In the genomic region with DNA sequence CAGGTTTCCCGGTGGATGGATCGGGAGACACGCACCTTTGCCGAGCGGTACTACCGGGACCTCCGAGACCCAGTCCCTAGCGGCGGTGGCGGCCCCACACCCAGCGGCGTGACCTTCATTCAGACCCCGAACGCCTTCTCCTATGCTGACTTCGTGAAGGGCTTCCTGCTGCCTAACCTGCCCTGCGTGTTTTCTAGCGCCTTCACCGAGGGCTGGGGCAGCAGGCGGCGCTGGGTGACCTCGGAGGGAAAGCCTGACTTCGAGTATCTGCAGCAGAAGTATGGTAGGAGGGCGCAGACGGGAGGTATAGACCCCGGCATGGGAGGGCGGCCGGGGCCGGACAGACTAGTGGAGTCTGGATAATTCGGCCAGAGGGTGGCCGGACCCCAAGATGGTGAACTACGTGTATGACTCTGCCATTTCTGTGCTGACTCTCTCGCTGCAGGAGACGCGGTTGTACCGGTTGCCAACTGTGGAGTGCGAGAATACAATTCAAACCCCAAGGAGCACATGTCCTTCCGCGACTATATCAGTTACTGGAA, we compare ENCODE assay signal across 7 mouse cellular contexts. TPM values are rescaled to one million over a fixed set of nuclear protein-coding genes. Genes with fewer than 3 reads are reported as not detected.
DNase-seq lines count a peak whose midpoint lies in the region; ATAC-seq lines count a peak whose summit lies in the region.

No protein-coding gene starts in this region.

- H3K9me3 ChIP-seq in embryonic facial prominence, embryonic 15.5 days (replicated peaks): no peaks in the 10 kb centered on the region
- no peaks in the 10 kb centered on the region for H3K9me3 ChIP-seq in midbrain, embryonic 12.5 days

- peak; percentile 51 for ATAC-seq in embryonic facial prominence, embryonic 15.5 days (ENCODE audit: insufficient number of reproducible peaks, low FRiP score, low TSS enrichment, low read depth)
- peak; percentile 73 for ATAC-seq in midbrain, embryonic 12.5 days (ENCODE audit: low FRiP score, low read depth)

- DNase-seq in kidney, postnatal 10 days: peak; percentile 63
- DNase-seq in kidney, postnatal 4 days: no peak
- DNase-seq in NIH3T3 (ENCODE audit: low read depth): peak; percentile 52
- DNase-seq in left cerebral cortex, postnatal 4 days: peak; percentile 35
- no peak for DNase-seq in urinary bladder, postnatal 14 days (ENCODE audit: low spot score)

- under 1% methylated on average over 38 of the region's 38 CpGs for WGBS in embryonic facial prominence, embryonic 15.5 days
- under 1% methylated on average over 38 of the region's 38 CpGs for WGBS in midbrain, embryonic 12.5 days

- H3K9ac ChIP-seq in embryonic facial prominence, embryonic 15.5 days: peak overlapping the region; percentile 73
- H3K9ac ChIP-seq in midbrain, embryonic 12.5 days (replicated peaks): peak overlapping the region; percentile 78

- intact Hi-C loops in left cerebral cortex, postnatal 4 days (cut with DNase I): no loop called here

- H3K27ac ChIP-seq in embryonic facial prominence, embryonic 15.5 days (replicated peaks): peak overlapping the region; percentile 85
- H3K27ac ChIP-seq in midbrain, embryonic 12.5 days (replicated peaks): peak overlapping the region; percentile 85; the same call in 1 of the 2 replicates

- no peaks in the 10 kb centered on the region for H3K27me3 ChIP-seq in embryonic facial prominence, embryonic 15.5 days
- H3K27me3 ChIP-seq in midbrain, embryonic 12.5 days: no peaks in the 10 kb centered on the region

- H3K36me3 ChIP-seq in embryonic facial prominence, embryonic 15.5 days: peaks cover 27% of the 10 kb centered on the region
- peaks cover 24% of the 10 kb centered on the region for H3K36me3 ChIP-seq in midbrain, embryonic 12.5 days

- peaks cover 22% of the 10 kb centered on the region for H3K4me1 ChIP-seq in embryonic facial prominence, embryonic 15.5 days
- peaks cover 23% of the 10 kb centered on the region for H3K4me1 ChIP-seq in midbrain, embryonic 12.5 days

- peak overlapping the region; percentile 89 for H3K4me3 ChIP-seq in embryonic facial prominence, embryonic 15.5 days (replicated peaks)
- H3K4me3 ChIP-seq in midbrain, embryonic 12.5 days: peak overlapping the region; percentile 83

- peak overlapping the region; percentile 75 for H3K4me2 ChIP-seq in embryonic facial prominence, embryonic 15.5 days (replicated peaks)
- peak overlapping the region; percentile 90 for H3K4me2 ChIP-seq in midbrain, embryonic 12.5 days (replicated peaks)

RNA-seq across cellular contexts. Expression of gene Jmjd4, which starts 0.5 kb away (rescaled TPM):
- 10.8 and 12.1 TPM in 2 replicates for polyA plus RNA-seq in embryonic facial prominence, embryonic 15.5 days (2015; fragmentation: Nextera tagmentation; extraction: Ambion mirVana)
- total RNA-seq in left cerebral cortex, postnatal 4 days (2021): 10 to 100 TPM; 27.4 to 29.6 TPM
- polyA plus RNA-seq in midbrain, embryonic 12.5 days (2016; fragmentation: Nextera tagmentation; extraction: Ambion mirVana): 13.5 and 13.6 TPM in 2 replicates

RNA-seq across cellular contexts. Expression of gene Snap47, which starts 0.7 kb away (rescaled TPM):
- 115 and 121 TPM in 2 replicates for polyA plus RNA-seq in embryonic facial prominence, embryonic 15.5 days (2015; fragmentation: Nextera tagmentation; extraction: Ambion mirVana)
- total RNA-seq in left cerebral cortex, postnatal 4 days (2021): 100 to 1,000 TPM; 267 to 307 TPM
- 180 and 189 TPM in 2 replicates for polyA plus RNA-seq in midbrain, embryonic 12.5 days (2016; fragmentation: Nextera tagmentation; extraction: Ambion mirVana)

RNA-seq across cellular contexts. Expression of gene Zfp867, which starts 22.0 kb away (rescaled TPM):
- 8.8 and 8.9 TPM in 2 replicates for polyA plus RNA-seq in embryonic facial prominence, embryonic 15.5 days (2015; fragmentation: Nextera tagmentation; extraction: Ambion mirVana)
- 1 to 10 TPM; 7.1 to 7.5 TPM for total RNA-seq in left cerebral cortex, postnatal 4 days (2021)
- polyA plus RNA-seq in midbrain, embryonic 12.5 days (2016; fragmentation: Nextera tagmentation; extraction: Ambion mirVana): 11.3 and 12.0 TPM in 2 replicates

Comparison
In these comparisons a context has a peak if more than half of its experiments do, and no peak if none do; other contexts are left out.
1. DNase-seq: peak in kidney, postnatal 10 days (single experiment), NIH3T3 (single experiment) and left cerebral cortex, postnatal 4 days (single experiment); none in kidney, postnatal 4 days (0 of 2) and urinary bladder, postnatal 14 days (single experiment).